Mouse (Mus musculus) embryonic facial prominence, embryonic 13.5 days (tissue): ENCODE measurements around the gene Sh2b3. TPM values are rescaled to one million over a fixed set of nuclear protein-coding genes. Genes with fewer than 3 reads are reported as not detected.

Experiments
- ATAC-seq: fragments of 200-750 bp; cut with Nextera tagmentation; 2 replicates; pipeline ENCODE4 v1.8.0; 2017; ENCODE audit warnings: low read depth; ENCODE audit not compliant: insufficient number of reproducible peaks, insufficient read depth, low FRiP score, low TSS enrichment
- H3K27ac ChIP-seq: fragments of 300-500 bp; sonication (generic); 2 replicates; pipeline ENCODE4 v1.5.1; 2015; ENCODE audit warnings: moderate library complexity, mild to moderate bottlenecking, inconsistent platforms
- H3K27me3 ChIP-seq: fragments of 300-500 bp; sonication (generic); 2 replicates; pipeline ENCODE4 v1.6.1; 2015; ENCODE audit warnings: mild to moderate bottlenecking, inconsistent platforms
- H3K36me3 ChIP-seq: fragments of 300-500 bp; sonication (generic); 2 replicates; pipeline ENCODE4 v1.6.1; 2015; ENCODE audit warnings: mild to moderate bottlenecking, inconsistent platforms
- H3K4me1 ChIP-seq: fragments of 300-500 bp; sonication (generic); 2 replicates; pipeline ENCODE4 v1.6.1; 2015; ENCODE audit warnings: inconsistent platforms
- H3K4me2 ChIP-seq: fragments of 300-500 bp; sonication (generic); 2 replicates; pipeline ENCODE4 v1.6.1; 2015; ENCODE audit warnings: moderate library complexity, mild to moderate bottlenecking, inconsistent platforms
- H3K4me3 ChIP-seq: fragments of 300-500 bp; sonication (generic); 2 replicates; pipeline ENCODE4 v1.5.1; 2015; ENCODE audit warnings: mild to moderate bottlenecking, inconsistent platforms
- H3K9ac ChIP-seq: fragments of 300-500 bp; sonication (generic); 2 replicates; pipeline ENCODE4 v1.6.1; 2015; ENCODE audit warnings: mild to moderate bottlenecking, inconsistent platforms
- H3K9me3 ChIP-seq: fragments of 300-500 bp; sonication (generic); 2 replicates; pipeline ENCODE4 v1.6.1; 2016; ENCODE audit warnings: inconsistent platforms
- WGBS: fragments of 180-500 bp; shearing (Covaris S2); methylation state at CpG from one replicate; pipeline ENCODE4 v1.1.7; 2015; ENCODE audit warnings: mixed read lengths; 5-methylcytosine and 5-hydroxymethylcytosine counted together
- microRNA-seq: library from miRNA; unstranded; fragments of <30 nt; microRNA quantifications from one replicate; pipeline ENCODE4, GENCODE M21; 2016
- polyA plus RNA-seq: library from polyadenylated mRNA; unstranded; fragments of >200 nt; fragmentation: Nextera tagmentation; extraction: Ambion mirVana; gene quantifications from 2 replicates; pipeline ENCODE4 v1.2.1, GENCODE M21; 2015

Sh2b3 gene
- polyA plus RNA-seq, 1 experiment from 2014 or later: 12.2 TPM

DNA sequence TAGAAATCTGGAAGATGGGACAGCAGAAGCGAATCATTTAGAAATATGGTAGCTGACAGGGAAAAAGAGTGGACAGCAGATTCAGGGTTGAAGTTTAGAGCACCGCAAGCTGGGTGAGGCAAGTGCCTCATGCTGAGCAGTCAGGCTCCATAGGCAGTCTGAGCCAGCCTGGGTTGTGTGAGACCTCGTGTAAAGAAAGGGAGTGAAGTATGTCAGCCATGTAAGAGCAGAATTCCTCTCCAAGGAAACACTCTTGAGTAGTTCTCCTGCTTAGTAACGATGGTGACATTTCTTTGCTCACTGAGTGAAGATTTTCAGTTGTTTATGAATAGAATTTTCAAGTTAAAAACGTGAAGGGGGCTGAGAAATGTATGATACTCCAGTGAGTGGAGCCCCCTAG is 57.3 kb downstream of the Sh2b3 start:
- Histone ChIP-seq H3K9me3 (no peaks in the 10 kb centered on the region), H3K9ac (no peak overlapping the region), H3K27me3 (no peaks in the 10 kb centered on the region), H3K36me3 (peaks cover 68% of the 10 kb centered on the region), H3K27ac (no peak overlapping the region), H3K4me2 (no peak overlapping the region), H3K4me1 (no peaks in the 10 kb centered on the region), H3K4me3 (no peak overlapping the region)
- 88% methylated on average over 5 of the region's 5 CpGs for WGBS
- no peak for ATAC-seq

GRCm38 (mm10) chr5:121778485-121779119 is 58.8 kb downstream of the Sh2b3 start:
- H3K36me3 ChIP-seq: peaks cover 67% of the 10 kb centered on the region
- ATAC-seq: no peak
- WGBS: 79% methylated on average over 7 of the region's 7 CpGs
- no peak overlapping the region for H3K9ac ChIP-seq
- H3K4me3 ChIP-seq: no peak overlapping the region
- H3K4me2 ChIP-seq: no peak overlapping the region
- no peaks in the 10 kb centered on the region for H3K4me1 ChIP-seq
- no peaks in the 10 kb centered on the region for H3K9me3 ChIP-seq
- no peaks in the 10 kb centered on the region for H3K27me3 ChIP-seq
- no peak overlapping the region for H3K27ac ChIP-seq

DNA sequence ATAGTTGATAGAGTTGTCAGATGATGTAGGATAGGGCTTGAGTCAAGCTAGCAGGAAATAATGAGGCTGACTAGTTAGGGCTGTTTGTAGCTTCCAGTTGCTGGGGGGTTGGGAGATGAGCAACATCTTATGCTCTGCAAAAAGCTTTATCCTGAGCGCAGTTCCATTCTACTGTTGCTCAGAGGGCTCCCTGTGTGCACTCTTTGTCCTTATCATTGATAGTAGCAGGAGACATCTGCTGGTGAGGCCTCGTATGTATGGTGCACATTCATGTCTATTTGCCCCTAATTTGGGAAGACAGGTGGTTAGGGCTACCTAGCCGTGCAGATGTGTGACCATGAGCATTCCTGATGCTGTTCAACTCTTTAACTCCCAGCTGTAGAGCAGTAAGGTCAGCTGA is 65.8 kb downstream of the Sh2b3 start:
- WGBS: 87% methylated on average over 3 of the region's 3 CpGs
- Histone ChIP-seq H3K4me2 (no peak overlapping the region), H3K36me3 (peaks cover 52% of the 10 kb centered on the region), H3K27me3 (no peaks in the 10 kb centered on the region), H3K9me3 (no peaks in the 10 kb centered on the region), H3K4me1 (peaks cover 5% of the 10 kb centered on the region; the same call in 1 of the 2 replicates), H3K9ac (no peak overlapping the region), H3K27ac (no peak overlapping the region), H3K4me3 (no peak overlapping the region)
- no peak for ATAC-seq

DNA sequence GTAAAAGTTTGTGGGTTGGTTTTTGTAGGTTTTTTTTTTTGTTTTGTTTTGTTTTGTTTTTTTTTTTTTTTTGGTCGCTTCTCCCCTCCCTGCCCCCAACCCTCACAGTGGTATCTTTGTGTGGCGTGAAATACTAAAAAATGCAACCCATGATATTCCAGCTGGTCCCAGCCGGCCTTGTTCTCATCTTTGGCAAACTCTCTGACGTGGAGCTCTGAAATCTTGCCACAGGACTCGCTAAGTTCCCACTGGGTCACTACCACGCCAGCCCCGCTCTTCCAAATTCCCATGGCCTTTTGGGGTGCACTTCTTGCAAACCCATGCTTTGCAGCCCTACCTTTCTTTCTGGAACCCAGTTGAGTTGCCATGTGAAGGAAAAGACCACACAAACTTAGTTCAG is 67.6 kb downstream of the Sh2b3 start:
- Histone ChIP-seq H3K27me3 (no peaks in the 10 kb centered on the region), H3K4me1 (peaks cover 5% of the 10 kb centered on the region; the same call in 1 of the 2 replicates), H3K9me3 (no peaks in the 10 kb centered on the region), H3K4me3 (no peak overlapping the region), H3K27ac (no peak overlapping the region), H3K4me2 (no peak overlapping the region), H3K36me3 (peaks cover 44% of the 10 kb centered on the region), H3K9ac (no peak overlapping the region)
- WGBS: 83% methylated on average over 7 of the region's 7 CpGs
- ATAC-seq: no peak

GRCm38 (mm10) chr5:121767564-121767963 is 69.9 kb downstream of the Sh2b3 start:
- Histone ChIP-seq H3K4me1 (peaks cover 5% of the 10 kb centered on the region; the same call in 1 of the 2 replicates), H3K4me2 (no peak overlapping the region), H3K4me3 (no peak overlapping the region), H3K27ac (no peak overlapping the region), H3K9ac (no peak overlapping the region), H3K36me3 (peaks cover 33% of the 10 kb centered on the region), H3K9me3 (no peaks in the 10 kb centered on the region), H3K27me3 (no peaks in the 10 kb centered on the region)
- 83% methylated on average over 2 of the region's 2 CpGs for WGBS
- ATAC-seq: no peak

DNA sequence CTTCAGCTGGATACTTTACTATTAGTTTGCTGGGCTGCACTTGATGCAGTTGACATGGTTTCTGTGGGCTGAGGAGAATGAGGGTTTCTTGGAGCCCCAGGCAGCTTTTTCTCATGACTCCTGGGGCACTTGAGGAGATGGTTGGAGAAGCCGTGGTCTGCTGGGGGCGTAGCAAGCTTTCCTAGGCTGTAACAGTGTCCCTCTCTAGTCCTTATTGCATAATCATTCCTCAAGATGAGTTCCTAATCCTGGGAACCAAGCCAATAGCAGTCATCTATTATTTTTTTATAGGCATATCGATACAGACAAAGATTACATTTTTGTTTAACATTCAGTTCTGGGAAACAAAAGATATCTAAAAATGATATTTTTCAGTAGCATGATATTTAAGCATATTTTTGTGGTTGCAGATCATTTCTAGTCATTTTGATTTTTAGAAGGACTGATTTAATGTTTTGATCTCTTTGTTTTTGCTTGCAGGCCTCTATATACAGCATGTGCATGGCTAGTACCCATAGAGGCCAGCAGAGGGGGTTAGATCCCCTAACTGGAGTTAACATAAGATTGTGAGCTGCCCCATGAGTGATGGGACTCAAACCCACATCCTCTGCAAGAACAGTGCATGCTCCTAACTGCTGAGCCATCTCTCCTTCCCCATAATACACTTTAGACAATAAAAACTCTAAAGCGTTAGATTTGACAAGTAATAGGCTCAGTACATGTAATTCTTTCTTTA is 71.2 kb downstream of the Sh2b3 start:
- no peak overlapping the region for H3K4me3 ChIP-seq
- H3K4me1 ChIP-seq: peaks cover 5% of the 10 kb centered on the region; the same call in 1 of the 2 replicates
- H3K36me3 ChIP-seq: peaks cover 21% of the 10 kb centered on the region
- 88% methylated on average over 4 of the region's 4 CpGs for WGBS
- H3K27me3 ChIP-seq: no peaks in the 10 kb centered on the region
- ATAC-seq: no peak
- no peak overlapping the region for H3K9ac ChIP-seq
- H3K27ac ChIP-seq: no peak overlapping the region
- no peak overlapping the region for H3K4me2 ChIP-seq
- no peaks in the 10 kb centered on the region for H3K9me3 ChIP-seq

Small RNA genes lying within 50 kb of the gene (microRNA-seq; reads per million reads assigned to microRNA genes)
- not detected for gene Mir7031

Other genes with a start within 250 kb of the Sh2b3 start
- gene Aldh2, start 243.8 kb downstream of the Sh2b3 start, polyA plus RNA-seq: 259 and 281 TPM in 2 replicates
- gene Acad12, start 218.7 kb downstream of the Sh2b3 start, polyA plus RNA-seq: 1.2 and 1.9 TPM in 2 replicates
- gene Acad10, start 177.1 kb downstream of the Sh2b3 start, polyA plus RNA-seq: 1.9 and 2.1 TPM in 2 replicates
- gene Brap, start 177.1 kb downstream of the Sh2b3 start, polyA plus RNA-seq: 44.5 and 44.7 TPM in 2 replicates
- gene Atxn2, start 126.3 kb downstream of the Sh2b3 start, polyA plus RNA-seq: 53.2 and 69.2 TPM in 2 replicates
- 36.2 and 41.1 TPM in 2 replicates for gene Pheta1, start 11.3 kb upstream of the Sh2b3 start, polyA plus RNA-seq
- 4.0 and 4.8 TPM in 2 replicates for gene Cux2, start 212.5 kb upstream of the Sh2b3 start, polyA plus RNA-seq